Mouse (Mus musculus) embryonic facial prominence, embryonic 10.5 days (tissue): ENCODE results near the gene Il1rn. TPM values are rescaled to one million over a fixed set of nuclear protein-coding genes. Genes with fewer than 3 reads are reported as not detected.

Source experiments
- DNase-seq: peaks from one replicate; pipeline ENCODE4 v3.0.0-alpha.2; 2017; ENCODE audit warnings: low spot score
- H3K27ac ChIP-seq: fragments of 300-500 bp; sonication (generic); replicated peaks from 2 replicates; pipeline ENCODE4 v1.5.1; 2016; ENCODE audit warnings: mild to moderate bottlenecking
- H3K27me3 ChIP-seq: fragments of 300-500 bp; sonication (generic); replicated peaks from 2 replicates; pipeline ENCODE4 v1.6.1; 2016; ENCODE audit warnings: low read depth, mild to moderate bottlenecking; ENCODE audit not compliant: poor library complexity, severe bottlenecking
- H3K36me3 ChIP-seq: fragments of 300-500 bp; sonication (generic); replicated peaks from 2 replicates; pipeline ENCODE4 v1.6.1; 2016; ENCODE audit warnings: mild to moderate bottlenecking, moderate library complexity
- H3K4me1 ChIP-seq: fragments of 300-500 bp; sonication (generic); 2 replicates; pipeline ENCODE4 v1.6.1; 2016
- H3K4me3 ChIP-seq: fragments of 300-500 bp; sonication (generic); 2 replicates; pipeline ENCODE4 v1.5.1; 2016; ENCODE audit warnings: mild to moderate bottlenecking, moderate library complexity
- H3K9me3 ChIP-seq: fragments of 300-500 bp; sonication (generic); 2 replicates; pipeline ENCODE4 v1.6.1; 2016; ENCODE audit warnings: mild to moderate bottlenecking
- WGBS: fragments of 180-500 bp; shearing (Covaris S2); methylation state at CpG from one replicate; pipeline ENCODE4 v1.1.7; 2016; 5-methylcytosine and 5-hydroxymethylcytosine counted together
- polyA plus RNA-seq: library from polyadenylated mRNA; unstranded; fragments of >200 nt; fragmentation: Nextera tagmentation; extraction: Ambion mirVana; gene quantifications from 2 replicates; pipeline ENCODE4 v1.2.1, GENCODE M21; 2016

Il1rn gene
- polyA plus RNA-seq, 1 experiment from 2014 or later, result not detected

GRCm38 (mm10) chr2:24385111-24385961 is 48.7 kb downstream of the Il1rn start:
- H3K9me3 ChIP-seq, result no peaks in the 10 kb centered on the region
- H3K4me1 ChIP-seq, result no peaks in the 10 kb centered on the region
- 81% methylated on average over 14 of the region's 14 CpGs for WGBS
- no peak overlapping the region for H3K27ac ChIP-seq
- H3K36me3 ChIP-seq, result no peaks in the 10 kb centered on the region
- H3K4me3 ChIP-seq, result no peak overlapping the region
- DNase-seq, result no peak
- no peaks in the 10 kb centered on the region for H3K27me3 ChIP-seq

GRCm38 (mm10) chr2:24386158-24386963 is 49.7 kb downstream of the Il1rn start:
- no peak for DNase-seq
- WGBS, result 87% methylated on average over 21 of the region's 21 CpGs

GRCm38 (mm10) chr2:24386964-24387320 is 50.3 kb downstream of the Il1rn start:
- Histone ChIP-seq H3K36me3 (no peaks in the 10 kb centered on the region), H3K4me1 (no peaks in the 10 kb centered on the region), H3K4me3 (no peak overlapping the region), H3K27me3 (no peaks in the 10 kb centered on the region), H3K9me3 (no peaks in the 10 kb centered on the region), H3K27ac (no peak overlapping the region)
- 84% methylated on average over 2 of the region's 2 CpGs for WGBS
- DNase-seq, result no peak

More at GRCm38 (mm10) chr2:24386158-24386963, 49.7 kb downstream of the Il1rn start:
- H3K4me3 ChIP-seq, result no peak overlapping the region
- H3K27ac ChIP-seq, result no peak overlapping the region
- H3K27me3 ChIP-seq, result no peaks in the 10 kb centered on the region
- H3K4me1 ChIP-seq, result no peaks in the 10 kb centered on the region
- no peaks in the 10 kb centered on the region for H3K9me3 ChIP-seq
- H3K36me3 ChIP-seq, result no peaks in the 10 kb centered on the region

GRCm38 (mm10) chr2:24387361-24388283 is 51.0 kb downstream of the Il1rn start:
- no peaks in the 10 kb centered on the region for H3K27me3 ChIP-seq
- H3K27ac ChIP-seq, result no peak overlapping the region
- no peaks in the 10 kb centered on the region for H3K36me3 ChIP-seq
- H3K9me3 ChIP-seq, result no peaks in the 10 kb centered on the region
- WGBS, result 87% methylated on average over 4 of the region's 4 CpGs
- no peak for DNase-seq
- no peak overlapping the region for H3K4me3 ChIP-seq
- H3K4me1 ChIP-seq, result no peaks in the 10 kb centered on the region

- 77% methylated on average over 2 of the region's 2 CpGs for WGBS
- Histone ChIP-seq H3K27me3 (no peaks in the 10 kb centered on the region), H3K4me1 (no peaks in the 10 kb centered on the region), H3K4me3 (no peak overlapping the region), H3K36me3 (no peaks in the 10 kb centered on the region), H3K27ac (no peak overlapping the region), H3K9me3 (no peaks in the 10 kb centered on the region)
- no peak for DNase-seq
These were observed 56.6 kb downstream of the Il1rn start for GRCm38 (mm10) chr2:24393251-24393650.

- no peaks in the 10 kb centered on the region for H3K36me3 ChIP-seq
- no peaks in the 10 kb centered on the region for H3K4me1 ChIP-seq
- no peaks in the 10 kb centered on the region for H3K27me3 ChIP-seq
- no peak overlapping the region for H3K4me3 ChIP-seq
- H3K9me3 ChIP-seq, result no peaks in the 10 kb centered on the region
- WGBS, result 30% methylated on average over 2 of the region's 2 CpGs
- no peak for DNase-seq
- H3K27ac ChIP-seq, result no peak overlapping the region
These were observed 60.5 kb downstream of the Il1rn start for GRCm38 (mm10) chr2:24397115-24397514.

GRCm38 (mm10) chr2:24400711-24401110 is 64.1 kb downstream of the Il1rn start:
- 91% methylated on average over 3 of the region's 3 CpGs for whole genome bisulfite sequencing
- Histone ChIP-seq H3K36me3 (no peaks in the 10 kb centered on the region), H3K9me3 (no peaks in the 10 kb centered on the region), H3K27ac (no peak overlapping the region), H3K4me1 (peaks cover 6% of the 10 kb centered on the region), H3K4me3 (no peak overlapping the region), H3K27me3 (peaks cover 14% of the 10 kb centered on the region)
- DNase-seq, result no peak

Other genes with a start within 250 kb of the Il1rn start
- gene Tbpl2, start 240.3 kb upstream of the Il1rn start, polyA plus RNA-seq, result not detected in 2 replicates
- not detected in 2 replicates for gene Il1f8, start 183.7 kb upstream of the Il1rn start, polyA plus RNA-seq
- gene Il1f9, start 150.4 kb upstream of the Il1rn start, polyA plus RNA-seq, result not detected in 2 replicates
- not detected in 2 replicates for gene Il1f6, start 121.4 kb upstream of the Il1rn start, polyA plus RNA-seq
- gene Il1f5, start 59.9 kb upstream of the Il1rn start, polyA plus RNA-seq, result 0.09 TPM in 1 of 2 replicates, not detected in the other
- gene Il1f10, start 45.7 kb upstream of the Il1rn start, polyA plus RNA-seq, result not detected in 2 replicates
- 0.52 and 0.81 TPM in 2 replicates for gene Psd4, start 30.7 kb downstream of the Il1rn start, polyA plus RNA-seq
- gene Pax8, start 138.7 kb downstream of the Il1rn start, polyA plus RNA-seq, result 1.1 and 3.0 TPM in 2 replicates